Mouse (Mus musculus) CH12.LX (cell line): ENCODE measurements around the gene Rundc3a. TPM values are rescaled to one million over a fixed set of nuclear protein-coding genes. Genes with fewer than 3 reads are reported as not detected.

Source experiments
- DNase-seq: peaks from one replicate; pipeline ENCODE4 v3.0.0-alpha.2; 2013; ENCODE audit errors: extremely low read depth
- H3K27ac ChIP-seq: 2 replicates; pipeline ENCODE4 v1.5.1; 2012; ENCODE audit warnings: low read depth, mild to moderate bottlenecking, control low read depth, moderate library complexity; ENCODE audit not compliant: insufficient read depth
- H3K27me3 ChIP-seq: replicated peaks from 2 replicates; pipeline ENCODE3; 2012; ENCODE audit warnings: inconsistent platforms
- H3K36me3 ChIP-seq, 2 experiments: replicated peaks in 1 of 2; 2 replicates each; pipeline versions ENCODE3 to v1.6.1; 2012; ENCODE audit warnings: inconsistent platforms in 1 of 2, low read length in 1 of 2, mild to moderate bottlenecking in 1 of 2, mixed read lengths in 1 of 2, moderate library complexity in 1 of 2; ENCODE audit not compliant: control insufficient read depth in 1 of 2, insufficient read depth in 1 of 2
- H3K4me1 ChIP-seq, 2 experiments: 2 replicates each; pipeline ENCODE4 v1.6.1; 2012; ENCODE audit warnings: inconsistent platforms in 1 of 2, moderate library complexity in 1 of 2; ENCODE audit not compliant: insufficient read depth in 2 of 2, control insufficient read depth in 1 of 2
- H3K4me2 ChIP-seq: 2 replicates; pipeline ENCODE4 v1.6.1; 2012; ENCODE audit warnings: low read depth, mild to moderate bottlenecking, control low read depth; ENCODE audit not compliant: poor library complexity, insufficient read depth, severe bottlenecking
- H3K4me3 ChIP-seq, 3 experiments: fragments of 150-350 bp in 1 of 3; sonication (generic) in 1 of 3; replicated peaks in 1 of 3; 2 replicates each; pipeline versions ENCODE3 to v1.5.1; 2011 to 2012; ENCODE audit warnings: low read depth in 2 of 3, low read length in 2 of 3, mild to moderate bottlenecking in 2 of 3, moderate library complexity in 2 of 3, control low read depth in 1 of 3, improper control_type of control experiment in 1 of 3, inconsistent platforms in 1 of 3, mixed read lengths in 1 of 3; ENCODE audit not compliant: poor library complexity in 1 of 3
- H3K79me2 ChIP-seq: replicated peaks from 2 replicates; pipeline ENCODE4 v1.6.1; 2012; ENCODE audit warnings: mild to moderate bottlenecking, moderate library complexity; ENCODE audit not compliant: control insufficient read depth, poor library complexity, insufficient read depth, severe bottlenecking; ENCODE audit errors: extremely low read depth
- H3K9ac ChIP-seq: 2 replicates; pipeline ENCODE4 v1.6.1; 2012; ENCODE audit warnings: low read depth, mild to moderate bottlenecking, control low read depth, moderate library complexity; ENCODE audit not compliant: insufficient read depth
- H3K9me3 ChIP-seq: replicated peaks from 2 replicates; pipeline ENCODE3; 2012; ENCODE audit warnings: low read length, inconsistent platforms, mixed read lengths
- BHLHE40 ChIP-seq: IDR thresholded peaks from 2 replicates; pipeline ENCODE4 v1.6.1; 2011; ENCODE audit warnings: mild to moderate bottlenecking, low read depth, low read length, improper control_type of control experiment
- CHD1 ChIP-seq: IDR thresholded peaks from 2 replicates; pipeline ENCODE4 v1.6.1; 2012; ENCODE audit warnings: low read depth, low read length, improper control_type of control experiment, inconsistent platforms
- CHD2 ChIP-seq: IDR thresholded peaks from 2 replicates; pipeline ENCODE4 v1.6.1; 2011; ENCODE audit warnings: low read length, improper control_type of control experiment
- ELF1 ChIP-seq: IDR thresholded peaks from 2 replicates; pipeline ENCODE4 v1.6.1; 2014; ENCODE audit warnings: low read depth, mild to moderate bottlenecking, inconsistent platforms, low read length, improper control_type of control experiment
- EP300 ChIP-seq: IDR thresholded peaks from 2 replicates; pipeline ENCODE4 v1.6.1; 2011; ENCODE audit warnings: low read length, improper control_type of control experiment
- HCFC1 ChIP-seq: IDR thresholded peaks from 2 replicates; pipeline ENCODE4 v1.6.1; 2012; ENCODE audit warnings: low read depth, mild to moderate bottlenecking, inconsistent platforms, low read length, improper control_type of control experiment
- IRF4 ChIP-seq: IDR thresholded peaks from 2 replicates; pipeline ENCODE4 v1.6.1; 2014; ENCODE audit warnings: low read depth, mild to moderate bottlenecking, inconsistent platforms, low read length, improper control_type of control experiment
- KAT2A ChIP-seq: IDR thresholded peaks from 2 replicates; pipeline ENCODE4 v1.6.1; 2012; ENCODE audit warnings: low read length, improper control_type of control experiment, inconsistent platforms; ENCODE audit not compliant: insufficient replicate concordance
- MYC ChIP-seq: IDR thresholded peaks from 2 replicates; pipeline ENCODE4 v1.6.1; 2011; ENCODE audit warnings: low read depth, mild to moderate bottlenecking, improper control_type of control experiment, low read length
- NELFE ChIP-seq: IDR thresholded peaks from 2 replicates; pipeline ENCODE4 v1.6.1; 2011; ENCODE audit warnings: low read depth, low read length, improper control_type of control experiment
- PAX5 ChIP-seq: IDR thresholded peaks from 2 replicates; pipeline ENCODE4 v1.6.1; 2012; ENCODE audit warnings: low read length, inconsistent platforms, mixed read lengths
- POLR2A ChIP-seq: IDR thresholded peaks from 2 replicates; pipeline ENCODE4 v1.6.1; 2011; ENCODE audit warnings: low read depth, mild to moderate bottlenecking, improper control_type of control experiment, low read length
- POLR2AphosphoS2 ChIP-seq: IDR thresholded peaks from 2 replicates; pipeline ENCODE4 v1.6.1; 2011; ENCODE audit warnings: low read depth, low read length, improper control_type of control experiment
- RCOR1 ChIP-seq: conservative IDR thresholded peaks from 2 replicates; pipeline ENCODE4 v1.6.1; 2012; ENCODE audit warnings: low read depth, mild to moderate bottlenecking, inconsistent platforms, low read length, improper control_type of control experiment
- SIN3A ChIP-seq: IDR thresholded peaks from 2 replicates; pipeline ENCODE4 v1.6.1; 2012; ENCODE audit warnings: low read length, improper control_type of control experiment, inconsistent platforms
- TBP ChIP-seq: conservative IDR thresholded peaks from 2 replicates; pipeline ENCODE4 v1.6.1; 2011; ENCODE audit warnings: low read depth, low read length, improper control_type of control experiment
- TCF12 ChIP-seq: IDR thresholded peaks from 2 replicates; pipeline ENCODE4 v1.6.1; 2014; ENCODE audit warnings: low read depth, mild to moderate bottlenecking, inconsistent platforms, low read length, improper control_type of control experiment
- UBTF ChIP-seq: IDR thresholded peaks from 2 replicates; pipeline ENCODE4 v1.6.1; 2012; ENCODE audit warnings: low read depth, mild to moderate bottlenecking, inconsistent platforms, low read length, improper control_type of control experiment, moderate library complexity
- USF1 ChIP-seq: IDR thresholded peaks from 2 replicates; pipeline ENCODE4 v1.6.1; 2014; ENCODE audit warnings: low read depth, mild to moderate bottlenecking, inconsistent platforms, low read length, improper control_type of control experiment
- USF2 ChIP-seq: conservative IDR thresholded peaks from 2 replicates; pipeline ENCODE4 v1.6.1; 2011; ENCODE audit warnings: low read depth, low read length, improper control_type of control experiment
- ZC3H11A ChIP-seq: IDR thresholded peaks from 2 replicates; pipeline ENCODE4 v1.6.1; 2012; ENCODE audit warnings: low read depth, mild to moderate bottlenecking, inconsistent platforms, low read length, improper control_type of control experiment
- ZKSCAN1 ChIP-seq: IDR thresholded peaks from 2 replicates; pipeline ENCODE4 v1.6.1; 2012; ENCODE audit warnings: low read depth, inconsistent platforms, low read length, improper control_type of control experiment, borderline replicate concordance
- ZMIZ1 ChIP-seq: IDR thresholded peaks from 2 replicates; pipeline ENCODE4 v1.6.1; 2012; ENCODE audit warnings: low read depth, mild to moderate bottlenecking, inconsistent platforms, low read length, improper control_type of control experiment
- dilution Hi-C: fragments of 300-500 bp; cut with MboI; formaldehyde crosslinking; loops from 2 replicates; pipeline ENCODE4 v1.14.3; 2020; ENCODE audit warnings: low sequenced_read_pairs; ENCODE audit not compliant: extremely low pct_unique_long_range_greater_than_20kb, extremely low pct_ligation_motif_present
- in situ Hi-C: fragments of 300-500 bp; cut with MboI; formaldehyde crosslinking; loops from 3 replicates; pipeline ENCODE4 v1.14.3; 2019; ENCODE audit warnings: low sequenced_read_pairs, low pct_ligation_motif_present, low pct_unique_long_range_greater_than_20kb, mixed read lengths
- polyA plus RNA-seq: library from polyadenylated mRNA; unstranded; fragments of >175 nt; gene quantifications from 2 replicates; pipeline ENCODE4 v1.2.1, GENCODE M21; 2012; ENCODE audit warnings: low read depth; ENCODE audit not compliant: insufficient read length
- total RNA-seq, 2 experiments: library from RNA; depleted of rRNA; stranded (reverse); fragments of 300-350 nt in 1 of 2; fragments of >200 nt in 1 of 2; gene quantifications; 2 replicates each; pipeline ENCODE4 v1.2.3; 2012 to 2014

The Rundc3a gene
- total and polyA plus RNA-seq, 3 experiments = 1.4 to 16.3 (median 3.3) TPM

- no peak overlapping the region for H3K9ac ChIP-seq
- dilution Hi-C loops = loop anchor here (25.0 kb wide), 1 partner anchor 87 kb away; the partner anchor contains the start of gene Ubtf
- in situ Hi-C loops = no loop called here
- peaks cover 35 to 49% of the 10 kb centered on the region in 2 experiments for H3K36me3 ChIP-seq
- peaks cover 23% of the 10 kb centered on the region for H3K27me3 ChIP-seq
- H3K4me3 ChIP-seq = no peak overlapping the region
- H3K27ac ChIP-seq = no peak overlapping the region
- DNase-seq = no peak
- no peaks in the 10 kb centered on the region for H3K79me2 ChIP-seq
- peaks cover 3 to 11% of the 10 kb centered on the region in 2 experiments; a peak in 2 of 4 replicates for H3K4me1 ChIP-seq
- no peaks in the 10 kb centered on the region for H3K9me3 ChIP-seq
- TF ChIP-seq MYC (no peak), PAX5 (no peak), USF2 (no peak), NELFE (no peak), RCOR1 (no peak), TBP (no peak), POLR2A (no peak), IRF4 (no peak), EP300 (no peak), ZKSCAN1 (no peak), UBTF (no peak), ZMIZ1 (no peak), HCFC1 (no peak), KAT2A (no peak), ZC3H11A (no peak), ELF1 (no peak), POLR2AphosphoS2 (no peak)
- H3K4me2 ChIP-seq = no peak overlapping the region
These were observed 6.4 kb downstream of the Rundc3a start for GRCm38 (mm10) chr11:102399610-102400072.

DNA sequence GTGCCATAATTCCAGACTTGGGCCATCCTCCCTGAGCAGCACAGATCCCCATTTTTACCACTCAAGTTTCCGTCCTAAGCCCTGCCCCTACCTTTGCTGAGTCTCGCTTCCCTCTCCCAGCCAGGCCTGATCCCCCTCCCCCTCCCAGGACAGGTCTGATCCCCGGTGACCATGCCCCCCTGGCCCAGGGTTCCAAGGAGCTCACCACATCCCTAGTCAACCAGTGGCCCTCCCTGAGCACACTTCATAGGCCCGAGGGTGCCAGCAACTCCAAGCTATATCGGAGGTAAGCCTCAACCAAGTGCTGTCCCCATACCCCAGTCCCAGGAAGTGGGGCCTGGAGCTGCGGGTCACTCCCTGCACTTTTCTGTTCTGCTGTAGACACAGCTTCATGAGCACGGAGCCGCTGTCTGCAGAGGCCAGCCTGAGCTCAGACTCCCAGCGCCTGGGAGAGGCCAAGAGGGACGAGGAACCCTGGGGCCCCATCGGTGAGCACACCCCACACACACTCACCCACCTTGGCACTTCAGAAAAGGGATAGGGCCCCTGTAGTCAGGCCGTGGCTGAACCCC lies 7.4 kb downstream of the Rundc3a start:
- no peak overlapping the region for H3K9ac ChIP-seq
- peaks cover 4 to 19% of the 10 kb centered on the region in 2 experiments for H3K4me1 ChIP-seq
- H3K9me3 ChIP-seq = no peaks in the 10 kb centered on the region
- in situ Hi-C loops (no loop called here), dilution Hi-C loops (loop anchor here (25.0 kb wide), 1 partner anchor 88 kb away; the partner anchor contains the start of gene Ubtf)
- H3K79me2 ChIP-seq = 0 out of 2 replicates have a peak, but pooled peaks cover under 1% of the 10 kb centered on the region
- DNase-seq = no peak
- peaks cover 43 to 58% of the 10 kb centered on the region in 2 experiments for H3K36me3 ChIP-seq
- H3K27me3 ChIP-seq = peaks cover 14% of the 10 kb centered on the region
- H3K4me3 ChIP-seq = no peak overlapping the region
- no peak overlapping the region for H3K27ac ChIP-seq
- no peak overlapping the region for H3K4me2 ChIP-seq
- TF ChIP-seq EP300 = no peak
- no peak for TF ChIP-seq SIN3A
- TF ChIP-seq CHD2 = 0 out of 2 replicates have a peak, but pooled peaks have one; percentile 24
- TF ChIP-seq USF1 = no peak
- no peak for TF ChIP-seq CHD1
- TF ChIP-seq TCF12 = no peak
- no peak for TF ChIP-seq BHLHE40
